Mouse (Mus musculus): ENCODE measurements around the gene Pdcd6.

Gene Pdcd6

GRCm38 (mm10) chr13:74317170-74317849 lies at the start of gene Pdcd6:
Gene Pdcd6 (minus strand): TSS chr13:74317580.
- peak; percentile 95 to 96 for DNase-seq (ENCODE audit: low spot score in 2 of 2)

DNA sequence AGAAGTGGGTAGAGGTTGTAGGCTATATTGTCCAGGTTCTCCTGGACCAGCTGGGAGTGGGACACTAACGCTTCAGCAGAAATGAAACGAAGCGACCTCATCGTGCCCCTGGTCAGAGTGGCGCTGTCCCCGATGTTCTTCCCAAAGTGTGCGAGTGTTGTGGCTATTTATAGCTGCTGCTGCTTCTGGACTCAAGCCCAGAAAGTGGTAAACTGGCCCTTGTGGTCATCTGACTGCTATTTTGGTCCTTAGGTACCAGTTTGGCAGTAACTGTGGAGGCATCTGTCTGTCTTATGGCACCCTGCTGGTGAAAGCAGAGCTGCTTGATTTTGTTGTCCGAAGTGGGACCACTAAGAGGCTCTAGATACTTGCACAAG lies 46.5 kb upstream of the Pdcd6 start, which contains the start of gene Lrrc14b:
Lrrc14b (minus strand) TSS at position 147 of the 377 bp plus-strand sequence.
- no peak for DNase-seq (ENCODE audit: low spot score in 2 of 2)

DNA sequence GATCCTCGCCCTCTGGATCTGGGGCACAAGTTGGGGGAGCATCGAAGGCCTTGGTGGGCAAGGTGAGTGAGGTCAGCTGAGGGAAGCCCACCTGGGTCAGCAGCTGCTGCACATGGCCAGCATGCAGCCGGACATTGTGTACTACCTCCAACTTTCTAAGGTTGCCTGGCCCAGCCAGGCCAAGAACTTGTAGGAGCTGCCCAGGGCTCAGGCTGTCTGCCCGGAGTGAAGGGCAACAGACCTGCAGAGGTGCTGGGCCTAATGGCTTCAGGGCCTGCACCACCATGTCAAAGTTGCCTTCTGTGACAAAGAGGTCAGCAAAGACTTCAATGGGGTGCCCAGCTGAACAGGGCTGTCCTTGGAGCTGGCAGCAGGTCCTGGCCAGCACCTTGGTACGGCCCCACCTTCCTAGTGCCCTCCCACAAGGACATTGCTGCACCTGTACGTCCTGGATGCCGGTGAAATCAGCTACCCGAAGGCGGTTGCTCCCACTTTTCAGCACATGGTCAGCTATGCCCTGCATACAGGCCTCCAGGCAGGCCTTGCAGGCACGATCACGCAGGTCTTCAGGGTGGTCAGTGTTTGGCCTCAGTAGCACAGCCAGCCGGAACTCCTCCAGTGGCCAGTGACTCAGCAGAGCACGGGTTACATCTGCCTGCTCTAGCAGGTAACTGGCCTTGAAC lies 45.9 kb upstream of the Pdcd6 start:
- no peak for DNase-seq (ENCODE audit: low spot score in 2 of 2)

DNA sequence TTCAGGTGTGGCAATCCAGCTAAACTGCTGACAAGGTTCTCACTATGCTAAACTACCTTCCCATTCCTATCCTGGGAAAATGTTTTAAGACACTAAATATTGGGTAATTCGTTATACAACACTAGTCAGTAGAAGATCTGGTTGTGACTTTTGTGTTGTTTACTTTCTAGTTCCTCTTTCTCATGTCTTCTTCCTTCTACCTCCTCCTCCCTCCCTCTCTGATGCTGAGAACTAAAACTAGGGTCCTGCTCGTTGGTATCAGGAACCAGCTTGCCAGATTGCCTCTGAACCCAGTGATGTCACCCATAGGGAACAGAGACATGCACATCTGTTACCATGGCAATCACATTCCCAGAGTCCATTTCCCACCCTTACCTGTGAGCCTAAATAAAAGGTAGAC lies 44.8 kb upstream of the Pdcd6 start:
- peak in 1 of 2 experiments; percentile 16 for DNase-seq (ENCODE audit: low spot score in 2 of 2)

- DNase-seq (ENCODE audit: low spot score in 2 of 2): no peak
These were observed 39.1 kb upstream of the Pdcd6 start for GRCm38 (mm10) chr13:74356491-74356890.

DNA sequence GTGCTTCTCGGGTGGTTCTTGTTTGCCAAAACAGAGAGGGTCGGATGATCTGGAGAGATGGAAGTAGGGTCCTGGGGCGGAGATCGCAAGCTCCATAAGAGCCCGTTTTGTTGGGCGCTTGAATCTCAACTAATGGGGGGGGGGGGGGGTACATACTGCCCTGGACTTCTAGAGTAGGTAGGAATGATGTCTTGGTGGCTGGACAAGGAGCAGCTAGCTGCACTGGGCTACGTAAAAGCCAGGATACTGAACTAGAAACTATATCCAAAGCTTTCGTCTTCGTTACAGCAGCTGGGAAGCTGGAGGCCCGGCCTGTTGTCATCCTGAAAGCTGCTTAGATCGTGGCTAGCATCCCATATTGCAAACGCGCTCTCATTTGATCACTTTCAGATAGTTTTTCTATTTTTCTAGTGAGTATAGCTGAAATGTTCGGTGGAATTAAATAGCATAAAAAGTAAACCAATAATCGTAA lies 33.1 kb upstream of the Pdcd6 start:
- no peak for DNase-seq (ENCODE audit: low spot score in 2 of 2)

DNA sequence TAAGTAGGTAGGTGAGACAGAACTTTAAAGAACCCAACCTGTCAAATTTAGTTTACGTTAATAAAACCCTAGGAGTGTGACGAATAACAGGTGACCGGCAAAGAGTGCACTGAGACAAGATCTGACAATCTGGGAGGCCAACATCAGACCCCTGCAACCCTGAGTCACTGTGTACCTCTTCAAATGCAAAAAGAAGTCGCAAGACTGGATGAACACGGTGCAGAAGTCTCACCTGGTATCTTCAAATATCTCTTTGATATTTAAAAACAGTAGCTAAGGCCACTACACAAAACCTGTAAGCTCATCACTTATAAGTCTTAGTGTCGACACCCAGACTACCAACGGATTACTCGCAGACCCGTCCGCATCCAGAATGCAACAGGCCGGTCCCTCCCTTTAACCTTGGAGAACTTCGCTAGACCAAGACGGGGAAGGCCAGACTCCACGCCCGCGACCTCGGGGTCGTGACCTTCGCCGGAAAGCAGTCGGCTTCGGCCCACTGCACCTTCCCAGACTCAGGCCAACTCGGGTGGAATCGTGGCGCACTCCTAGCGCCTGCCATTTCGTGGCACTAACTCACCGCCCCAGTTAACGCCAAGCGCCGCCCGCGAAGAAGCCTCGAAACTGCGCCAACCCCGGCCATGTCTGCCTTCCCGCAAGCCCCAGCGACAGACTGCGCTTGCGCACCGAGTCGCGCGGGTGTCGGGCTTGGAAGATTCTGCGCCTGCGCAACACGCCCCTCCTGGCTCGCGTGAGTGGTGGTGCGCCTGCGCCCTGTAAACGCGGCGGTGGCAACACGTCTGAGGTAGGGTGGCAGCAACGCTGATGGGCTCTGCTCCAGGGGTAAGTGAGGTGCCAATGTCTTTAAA lies 32.4 kb upstream of the Pdcd6 start, which contains the start of the genes Sdha and Ccdc127:
Sdha (minus strand) TSS at position 715 of the 869 bp plus-strand sequence.
Ccdc127 (plus strand) TSS at position 744 of the 869 bp plus-strand sequence.
- peak; percentile 94 to 96 for DNase-seq (ENCODE audit: low spot score in 2 of 2)

GRCm38 (mm10) chr13:74341036-74341435 lies 23.7 kb upstream of the Pdcd6 start:
- DNase-seq (ENCODE audit: low spot score in 2 of 2): peak; percentile 41 to 42

DNA sequence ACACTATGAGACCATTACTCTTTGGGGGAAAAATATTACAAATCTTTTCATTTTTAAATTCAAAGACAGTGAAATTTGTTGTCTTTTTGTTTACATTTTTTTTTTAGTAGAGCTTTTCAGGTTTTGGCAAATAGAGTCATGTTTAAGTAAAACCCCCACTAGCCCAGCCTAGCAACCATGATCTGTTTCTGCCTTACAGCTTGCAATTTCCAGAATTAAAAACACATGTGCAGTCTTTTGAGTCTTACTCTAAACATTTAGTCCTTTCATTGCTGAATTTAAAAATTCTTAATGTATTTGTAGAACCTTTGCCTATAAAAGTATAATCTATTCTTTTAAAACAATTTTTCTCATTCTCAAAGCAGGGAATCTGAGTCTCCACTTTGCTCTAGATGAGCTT lies 11.9 kb upstream of the Pdcd6 start:
- DNase-seq (ENCODE audit: low spot score in 2 of 2): no peak

DNA sequence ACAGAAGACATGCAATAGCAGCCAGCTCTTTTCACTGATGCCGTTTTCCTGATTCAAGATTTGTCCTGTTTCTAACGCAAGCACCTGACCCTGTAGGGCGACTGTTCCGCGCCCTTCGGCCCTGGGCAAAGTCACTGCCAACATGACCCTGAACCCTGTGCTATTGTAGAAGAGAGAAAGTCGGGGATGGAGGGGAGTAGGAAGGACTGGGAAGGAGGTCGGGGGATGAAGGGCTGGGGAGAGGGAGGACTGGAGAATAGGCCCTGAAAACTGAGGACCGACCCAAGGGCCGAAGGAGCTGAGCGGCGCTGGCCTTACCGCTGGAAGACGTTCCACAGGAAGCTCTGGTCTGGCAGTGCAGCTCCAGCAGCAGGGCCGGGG lies 601 bp downstream of the Pdcd6 start:
- DNase-seq (ENCODE audit: low spot score in 2 of 2): no peak

- no peak for DNase-seq (ENCODE audit: low spot score in 2 of 2)
These were observed 994 bp downstream of the Pdcd6 start for GRCm38 (mm10) chr13:74316386-74316785.

GRCm38 (mm10) chr13:74314616-74315015 lies 2.8 kb downstream of the Pdcd6 start:
- DNase-seq (ENCODE audit: low spot score in 2 of 2): no peak

DNA sequence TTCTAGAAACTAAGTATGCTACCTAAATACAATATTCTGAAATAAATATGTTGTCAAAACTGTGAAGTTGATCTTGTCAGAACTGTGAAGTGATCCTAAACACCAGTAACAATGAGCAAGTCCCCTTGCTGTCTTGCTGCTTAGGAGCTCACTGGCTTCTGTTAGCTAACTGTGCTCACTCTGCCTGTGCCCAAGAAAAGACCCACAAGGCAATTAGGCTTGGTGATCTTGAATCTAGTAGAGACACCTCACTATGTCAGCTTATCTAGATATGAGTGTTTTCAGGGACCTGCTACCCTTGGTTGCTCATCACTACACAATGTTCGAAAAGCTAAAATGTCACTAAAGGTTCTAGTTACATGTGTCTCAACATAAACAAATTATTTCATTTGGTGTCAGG lies 11.6 kb downstream of the Pdcd6 start:
- no peak for DNase-seq (ENCODE audit: low spot score in 2 of 2)

DNA sequence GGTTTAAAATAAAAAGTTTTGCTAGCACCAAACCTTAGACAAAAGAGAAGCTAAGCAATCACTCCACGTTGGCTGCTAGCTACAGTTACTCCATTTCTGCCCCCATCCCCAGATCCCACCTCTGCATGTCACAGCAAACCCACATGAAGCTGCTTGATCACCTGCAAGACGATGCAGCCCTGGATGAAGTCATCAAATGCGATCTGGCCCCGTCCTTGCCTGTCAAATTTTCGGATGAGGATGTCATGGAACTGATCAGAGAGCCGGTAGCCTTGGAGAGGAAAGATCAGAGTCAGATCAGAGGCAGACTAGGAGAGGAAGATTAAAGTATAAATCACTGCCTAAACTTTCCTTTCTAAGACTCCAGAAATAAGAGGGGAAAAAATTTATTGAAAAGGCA lies 12.0 kb downstream of the Pdcd6 start:
- no peak for DNase-seq (ENCODE audit: low spot score in 2 of 2)

GRCm38 (mm10) chr13:74302050-74303037 lies 15.0 kb downstream of the Pdcd6 start:
- DNase-seq (ENCODE audit: low spot score in 2 of 2): no peak

- no peak for DNase-seq (ENCODE audit: low spot score in 2 of 2)
These were observed 15.8 kb downstream of the Pdcd6 start for GRCm38 (mm10) chr13:74301607-74301984.

- DNase-seq (ENCODE audit: low spot score in 2 of 2): peak; percentile 23 to 25
These were observed 16.3 kb downstream of the Pdcd6 start for GRCm38 (mm10) chr13:74300925-74301606.

GRCm38 (mm10) chr13:74296376-74296775 lies 21.0 kb downstream of the Pdcd6 start:
- no peak for DNase-seq (ENCODE audit: low spot score in 2 of 2)

GRCm38 (mm10) chr13:74292167-74292566 lies 25.2 kb downstream of the Pdcd6 start, which contains the start of gene Ahrr:
Gene Ahrr (minus strand): TSS chr13:74292331.
- DNase-seq (ENCODE audit: low spot score in 2 of 2): peak; percentile 8 to 9

- no peak for DNase-seq (ENCODE audit: low spot score in 2 of 2)
These were observed 27.7 kb downstream of the Pdcd6 start for GRCm38 (mm10) chr13:74289646-74290045.

All from spleen, postnatal 36 days (tissue).